Mouse (Mus musculus) right cerebral cortex, postnatal 25 days (tissue): ENCODE results near the gene Nos1ap.

Experiments
- DNase-seq: peaks from one replicate; pipeline ENCODE4 v3.0.0; 2022

Nos1ap gene

GRCm38 (mm10) chr1:170455910-170456700 lies 133.6 kb downstream of the Nos1ap start:
- no peak for DNase-seq

GRCm38 (mm10) chr1:170455387-170455786 lies 134.3 kb downstream of the Nos1ap start:
- DNase-seq, result no peak

GRCm38 (mm10) chr1:170453455-170453854 lies 136.2 kb downstream of the Nos1ap start:
- DNase-seq, result no peak

GRCm38 (mm10) chr1:170448244-170448643 lies 141.4 kb downstream of the Nos1ap start:
- DNase-seq, result no peak

- DNase-seq, result no peak
Observed at GRCm38 (mm10) chr1:170445458-170445857, 144.2 kb downstream of the Nos1ap start.

GRCm38 (mm10) chr1:170440367-170440766 lies 149.3 kb downstream of the Nos1ap start:
- no peak for DNase-seq

GRCm38 (mm10) chr1:170438471-170439151 lies 151.1 kb downstream of the Nos1ap start:
- no peak for DNase-seq

GRCm38 (mm10) chr1:170434146-170434545 lies 155.5 kb downstream of the Nos1ap start:
- no peak for DNase-seq

- no peak for DNase-seq
Observed at GRCm38 (mm10) chr1:170433661-170434060, 156.0 kb downstream of the Nos1ap start.

GRCm38 (mm10) chr1:170432288-170432687 lies 157.4 kb downstream of the Nos1ap start:
- DNase-seq, result no peak

GRCm38 (mm10) chr1:170431312-170431711 lies 158.3 kb downstream of the Nos1ap start:
- no peak for DNase-seq

GRCm38 (mm10) chr1:170430660-170431059 lies 159.0 kb downstream of the Nos1ap start:
- no peak for DNase-seq

- DNase-seq, result no peak
Observed at GRCm38 (mm10) chr1:170429656-170430055, 160.0 kb downstream of the Nos1ap start.

GRCm38 (mm10) chr1:170428141-170428540 lies 161.5 kb downstream of the Nos1ap start:
- no peak for DNase-seq

GRCm38 (mm10) chr1:170424258-170424889 lies 165.3 kb downstream of the Nos1ap start:
- no peak for DNase-seq

GRCm38 (mm10) chr1:170423048-170423447 lies 166.6 kb downstream of the Nos1ap start:
- DNase-seq, result no peak

- DNase-seq, result no peak
Observed at GRCm38 (mm10) chr1:170422188-170422587, 167.5 kb downstream of the Nos1ap start.

- no peak for DNase-seq
Observed at GRCm38 (mm10) chr1:170419961-170420360, 169.7 kb downstream of the Nos1ap start.

- no peak for DNase-seq
Observed at GRCm38 (mm10) chr1:170418131-170418530, 171.5 kb downstream of the Nos1ap start.

GRCm38 (mm10) chr1:170416967-170417366 lies 172.7 kb downstream of the Nos1ap start:
- no peak for DNase-seq

GRCm38 (mm10) chr1:170416206-170416605 lies 173.5 kb downstream of the Nos1ap start:
- no peak for DNase-seq

- no peak for DNase-seq
Observed at GRCm38 (mm10) chr1:170415395-170415794, 174.3 kb downstream of the Nos1ap start.

- DNase-seq, result no peak
Observed at GRCm38 (mm10) chr1:170410402-170411191, 179.1 kb downstream of the Nos1ap start.
